Mouse (Mus musculus): ENCODE results near the gene Mrpl52. TPM values are rescaled to one million over a fixed set of nuclear protein-coding genes. Genes with fewer than 3 reads are reported as not detected.

Gene Mrpl52
- polyA plus RNA-seq, 1 experiment from 2014 or later: 266 TPM

DNA sequence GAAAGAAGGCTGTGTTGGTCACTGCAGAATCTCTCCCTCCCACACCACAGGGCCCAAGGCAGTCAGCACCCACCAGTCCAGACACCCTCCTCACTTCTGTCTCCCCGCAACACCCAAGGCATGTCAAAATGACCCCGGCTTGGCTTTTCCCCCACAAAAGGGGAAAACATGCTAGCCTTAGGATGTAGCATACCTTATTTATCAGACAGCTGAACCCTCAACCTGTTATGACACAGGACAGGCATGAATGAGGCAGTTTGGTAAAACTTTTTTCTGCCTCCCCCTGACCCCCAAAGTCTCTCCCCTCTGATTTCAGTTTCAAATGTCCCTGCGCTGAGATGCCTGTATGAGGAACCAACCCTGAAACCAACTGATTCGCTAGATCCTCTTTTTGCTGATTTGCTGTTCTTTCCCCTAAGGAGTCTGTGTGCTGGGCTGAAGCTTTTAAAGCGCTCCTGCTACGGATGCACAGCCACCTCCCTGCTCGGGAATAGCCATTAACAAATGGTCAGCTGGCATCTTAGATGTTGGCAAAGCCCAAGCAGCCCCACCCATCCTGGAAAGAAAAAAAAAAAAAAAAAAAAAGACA is 17.6 kb upstream of the Mrpl52 start:
- peak overlapping the region; percentile 49 for H3K4me2 ChIP-seq (replicated peaks; ENCODE audit: low read depth, low read length)
- ATAC-seq: peak; percentile 11
- H3K27ac ChIP-seq (ENCODE audit: low read length): peak overlapping the region; percentile 92; the same call in 1 of the 2 replicates
- DNase-seq (ENCODE audit: low spot score): peak; percentile 40
- H3K36me3 ChIP-seq (ENCODE audit: insufficient read depth, low read length): no peaks in the 10 kb centered on the region
- WGBS: 68% methylated on average over 7 of the region's 7 CpGs
- peaks cover 28% of the 10 kb centered on the region for H3K4me1 ChIP-seq (ENCODE audit: insufficient read depth, low read depth, low read length)
- no peak overlapping the region for H3K9ac ChIP-seq (replicated peaks; ENCODE audit: low read depth)
- no peaks in the 10 kb centered on the region for H3K27me3 ChIP-seq (replicated peaks; ENCODE audit: insufficient read depth, low read length)
- no peak overlapping the region for H3K4me3 ChIP-seq (ENCODE audit: low read depth, low read length)
- TF ChIP-seq EP300 (IDR thresholded peaks at IDR 0.05) (no peak; the same call in 1 of the 2 replicates), CTCF (IDR thresholded peaks at IDR 0.05) (no peak)
- no peaks in the 10 kb centered on the region for H3K9me3 ChIP-seq (ENCODE audit: low read length)

DNA sequence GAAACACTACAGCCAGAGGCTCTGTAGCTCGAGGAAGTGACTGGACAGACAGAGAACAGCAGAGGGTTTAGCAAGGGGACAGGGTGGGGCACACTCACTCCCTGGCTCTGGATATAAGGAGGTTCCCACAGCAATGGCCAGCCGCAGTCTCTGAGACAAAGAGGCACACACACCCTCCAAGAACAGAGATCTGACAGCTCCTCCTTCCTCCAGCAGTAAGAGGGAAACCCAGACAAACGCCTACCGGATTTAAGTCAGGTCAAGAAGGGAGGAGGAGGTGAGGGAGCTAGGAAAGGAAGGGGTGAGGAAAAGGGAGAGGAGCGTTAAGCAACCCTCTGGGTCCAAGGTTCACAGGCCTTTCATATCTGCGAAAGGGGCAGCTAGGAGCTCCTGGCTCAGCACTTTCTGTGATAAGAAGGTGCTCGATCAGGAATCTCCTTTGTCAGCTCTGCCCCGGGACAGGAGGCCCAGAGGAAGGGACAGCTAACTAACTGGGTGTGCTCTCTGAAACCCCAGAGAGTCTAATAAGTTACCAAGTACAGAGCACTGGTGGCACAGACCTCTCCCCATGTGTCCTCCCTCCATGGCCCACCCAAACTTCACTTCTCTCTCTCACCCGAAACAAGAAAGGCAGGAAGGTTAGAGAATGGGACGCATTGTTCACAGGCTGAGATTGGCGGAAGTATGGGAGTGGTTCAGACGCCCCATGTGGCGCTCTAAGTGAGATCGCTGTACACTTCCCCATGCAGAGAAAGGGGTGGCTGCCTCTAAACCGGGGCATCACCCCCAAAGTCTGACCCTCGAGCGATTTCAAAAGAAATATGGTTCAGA is 16.5 kb upstream of the Mrpl52 start:
- Histone ChIP-seq H3K27ac (ENCODE audit: low read length) (peak overlapping the region; percentile 92), H3K36me3 (ENCODE audit: insufficient read depth, low read length) (no peaks in the 10 kb centered on the region), H3K4me2 (replicated peaks; ENCODE audit: low read depth, low read length) (peak overlapping the region; percentile 49), H3K4me1 (ENCODE audit: insufficient read depth, low read depth, low read length) (peaks cover 30% of the 10 kb centered on the region), H3K9me3 (ENCODE audit: low read length) (no peaks in the 10 kb centered on the region), H3K27me3 (replicated peaks; ENCODE audit: insufficient read depth, low read length) (no peaks in the 10 kb centered on the region), H3K4me3 (ENCODE audit: low read depth, low read length) (peak overlapping the region; percentile 12; the same call in 1 of the 2 replicates), H3K9ac (replicated peaks; ENCODE audit: low read depth) (peak overlapping the region; percentile 34; the same call in 1 of the 2 replicates)
- DNase-seq (ENCODE audit: low spot score) (peak; percentile 85), ATAC-seq (peak; percentile 81)
- 16% methylated on average over 17 of the region's 17 CpGs for WGBS
- TF ChIP-seq EP300 (IDR thresholded peaks at IDR 0.05) (no peak), CTCF (IDR thresholded peaks at IDR 0.05) (peak; percentile 24)

DNA sequence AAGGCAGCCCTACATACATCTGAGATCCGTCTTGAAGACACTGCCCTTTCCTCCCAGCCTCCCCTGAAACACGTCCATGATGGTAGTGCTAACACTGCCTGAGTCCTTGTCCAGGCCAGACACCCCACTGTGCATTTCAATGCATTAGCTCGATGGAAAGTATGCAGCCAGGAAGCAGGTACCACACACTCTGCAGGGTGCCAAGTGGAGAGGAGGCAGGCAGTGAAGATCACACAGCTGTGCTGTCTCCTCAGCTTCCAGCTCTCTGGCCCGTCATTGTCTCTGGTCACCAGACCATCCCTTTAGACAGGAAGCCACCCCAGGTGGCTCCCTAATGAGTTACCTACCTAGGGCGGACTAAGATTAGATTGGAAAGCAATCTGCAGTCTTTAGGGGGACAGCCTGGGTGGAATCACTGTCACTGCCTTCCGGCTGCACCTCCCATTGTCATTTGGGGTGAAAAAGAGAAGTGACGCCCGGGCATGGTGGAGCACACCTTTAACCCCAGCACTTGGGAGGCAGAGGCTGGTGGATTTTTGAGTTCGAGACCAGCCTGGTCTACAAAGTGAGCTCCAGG is 14.6 kb upstream of the Mrpl52 start:
- Histone ChIP-seq H3K9ac (replicated peaks; ENCODE audit: low read depth) (no peak overlapping the region), H3K4me3 (ENCODE audit: low read depth, low read length) (no peak overlapping the region), H3K27me3 (replicated peaks; ENCODE audit: insufficient read depth, low read length) (no peaks in the 10 kb centered on the region), H3K9me3 (ENCODE audit: low read length) (no peaks in the 10 kb centered on the region), H3K36me3 (ENCODE audit: insufficient read depth, low read length) (no peaks in the 10 kb centered on the region), H3K4me2 (replicated peaks; ENCODE audit: low read depth, low read length) (no peak overlapping the region), H3K4me1 (ENCODE audit: insufficient read depth, low read depth, low read length) (peaks cover 33% of the 10 kb centered on the region), H3K27ac (ENCODE audit: low read length) (no peak overlapping the region)
- DNase-seq (ENCODE audit: low spot score): no peak
- 71% methylated on average over 9 of the region's 9 CpGs for WGBS
- ATAC-seq: no peak
- TF ChIP-seq CTCF (IDR thresholded peaks at IDR 0.05) (no peak), EP300 (IDR thresholded peaks at IDR 0.05) (no peak)

DNA sequence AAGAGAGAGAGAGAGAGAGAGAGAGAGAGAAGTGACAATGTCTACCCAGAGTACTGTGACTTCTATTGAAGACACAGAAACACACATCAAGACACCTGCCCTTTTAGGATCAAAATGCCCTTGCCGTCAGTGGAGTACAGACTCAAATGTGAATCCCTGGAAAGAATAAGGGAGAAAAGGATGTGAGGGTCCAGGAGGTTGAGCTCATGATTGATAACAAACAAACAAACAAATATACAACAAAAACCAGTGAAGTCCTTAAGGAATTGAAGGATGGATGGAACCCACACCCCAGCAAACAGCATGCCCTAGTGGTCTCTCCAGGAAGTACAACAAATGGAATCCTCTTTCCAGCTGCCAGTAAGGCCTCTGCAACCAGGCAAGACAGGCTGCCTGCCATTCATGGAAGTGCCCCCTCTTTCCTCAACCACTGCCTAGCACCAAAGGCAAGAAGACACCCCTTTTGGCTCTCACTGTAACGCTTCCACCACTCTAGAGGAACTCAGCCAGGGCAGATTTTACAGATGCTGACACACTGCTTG is 14.0 kb upstream of the Mrpl52 start:
- H3K4me1 ChIP-seq (ENCODE audit: insufficient read depth, low read depth, low read length): peaks cover 33% of the 10 kb centered on the region
- H3K36me3 ChIP-seq (ENCODE audit: insufficient read depth, low read length): no peaks in the 10 kb centered on the region
- H3K27me3 ChIP-seq (replicated peaks; ENCODE audit: insufficient read depth, low read length): no peaks in the 10 kb centered on the region
- no peak overlapping the region for H3K9ac ChIP-seq (replicated peaks; ENCODE audit: low read depth)
- peak; percentile 74 for DNase-seq (ENCODE audit: low spot score)
- H3K4me2 ChIP-seq (replicated peaks; ENCODE audit: low read depth, low read length): peak overlapping the region; percentile 56
- WGBS: 54% methylated on average over 2 of the region's 2 CpGs
- H3K9me3 ChIP-seq (ENCODE audit: low read length): no peaks in the 10 kb centered on the region
- no peak overlapping the region for H3K4me3 ChIP-seq (ENCODE audit: low read depth, low read length)
- TF ChIP-seq EP300 (IDR thresholded peaks at IDR 0.05) (no peak), CTCF (IDR thresholded peaks at IDR 0.05) (peak; percentile 95)
- ATAC-seq: no peak
- peak overlapping the region; percentile 90; the same call in 1 of the 2 replicates for H3K27ac ChIP-seq (ENCODE audit: low read length)

DNA sequence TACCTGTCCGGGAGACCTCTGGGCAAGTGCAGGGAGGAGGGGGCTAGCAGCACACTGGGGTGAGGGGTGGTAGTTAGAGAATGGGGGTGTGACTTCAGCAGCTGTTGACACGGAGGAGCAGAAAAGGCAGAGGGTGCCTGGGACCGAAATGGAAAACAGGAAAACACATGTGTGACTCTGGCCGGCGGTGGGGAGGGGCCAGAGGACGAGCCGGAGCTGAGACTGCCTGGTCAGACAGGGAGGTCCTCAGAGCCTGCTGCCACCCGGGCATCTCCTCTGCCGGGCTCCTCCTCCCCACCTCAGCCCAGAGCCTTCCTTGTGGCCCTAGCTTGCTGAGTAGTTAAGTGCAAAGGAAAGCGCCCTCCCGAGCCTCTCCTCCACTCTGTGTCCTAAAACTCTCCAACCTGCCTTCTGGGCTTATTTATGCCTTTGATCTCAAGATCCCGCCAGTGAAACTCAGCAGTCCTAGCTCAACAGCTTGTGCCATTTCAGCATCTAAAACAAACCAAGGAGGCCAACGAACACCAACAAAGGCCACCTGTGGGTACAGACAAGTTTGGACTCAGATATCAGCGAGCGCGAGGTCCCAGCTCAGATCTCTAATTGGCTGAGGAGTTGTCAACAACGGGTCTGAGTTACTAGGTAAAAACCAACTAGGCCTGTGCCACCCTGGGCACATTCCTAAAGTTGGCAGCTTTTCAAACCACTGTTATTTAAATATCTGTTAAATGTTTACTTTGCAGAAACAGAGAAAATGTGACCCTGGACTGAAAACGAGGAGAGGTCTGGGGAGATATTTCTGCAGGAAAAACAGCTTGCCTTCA is 12.6 kb upstream of the Mrpl52 start:
- Histone ChIP-seq H3K4me3 (ENCODE audit: low read depth, low read length) (0 out of 2 replicates have a peak overlapping the region, but pooled peaks have one; percentile 16), H3K36me3 (ENCODE audit: insufficient read depth, low read length) (no peaks in the 10 kb centered on the region), H3K4me1 (ENCODE audit: insufficient read depth, low read depth, low read length) (peaks cover 33% of the 10 kb centered on the region), H3K27ac (ENCODE audit: low read length) (peak overlapping the region; percentile 90), H3K9ac (replicated peaks; ENCODE audit: low read depth) (peak overlapping the region; percentile 38; the same call in 1 of the 2 replicates), H3K4me2 (replicated peaks; ENCODE audit: low read depth, low read length) (peak overlapping the region; percentile 56), H3K9me3 (ENCODE audit: low read length) (no peaks in the 10 kb centered on the region), H3K27me3 (replicated peaks; ENCODE audit: insufficient read depth, low read length) (no peaks in the 10 kb centered on the region)
- peak; percentile 33 for ATAC-seq
- DNase-seq (ENCODE audit: low spot score): peak; percentile 78
- 0 out of 2 replicates have a peak, but pooled peaks have one; percentile 28 for TF ChIP-seq EP300 (IDR thresholded peaks at IDR 0.05)
- TF ChIP-seq CTCF (IDR thresholded peaks at IDR 0.05): no peak
- 14% methylated on average over 16 of the region's 18 CpGs for WGBS

All from lung, postnatal 0 days (tissue).